Mouse (Mus musculus) telencephalon, adult 2 months (tissue): ENCODE results near the gene Zdhhc22.

Experiments
- DNase-seq: peaks from one replicate; pipeline ENCODE4 v3.0.0-alpha.2; 2011; ENCODE audit warnings: low read depth, low spot score

Zdhhc22 gene

GRCm38 (mm10) chr12:86936587-86937343, 53.5 kb downstream of the Zdhhc22 start:
- no peak for DNase-seq

- no peak for DNase-seq
These were observed 54.4 kb downstream of the Zdhhc22 start for GRCm38 (mm10) chr12:86935692-86936282.

GRCm38 (mm10) chr12:86934748-86935147, 55.5 kb downstream of the Zdhhc22 start:
- no peak for DNase-seq

GRCm38 (mm10) chr12:86932575-86932952, 57.7 kb downstream of the Zdhhc22 start:
- DNase-seq: no peak

- no peak for DNase-seq
These were observed 58.2 kb downstream of the Zdhhc22 start for GRCm38 (mm10) chr12:86931919-86932574.

GRCm38 (mm10) chr12:86930934-86931729, 59.1 kb downstream of the Zdhhc22 start:
- no peak for DNase-seq
